Mouse (Mus musculus): ENCODE data around the gene Caly.

DNA sequence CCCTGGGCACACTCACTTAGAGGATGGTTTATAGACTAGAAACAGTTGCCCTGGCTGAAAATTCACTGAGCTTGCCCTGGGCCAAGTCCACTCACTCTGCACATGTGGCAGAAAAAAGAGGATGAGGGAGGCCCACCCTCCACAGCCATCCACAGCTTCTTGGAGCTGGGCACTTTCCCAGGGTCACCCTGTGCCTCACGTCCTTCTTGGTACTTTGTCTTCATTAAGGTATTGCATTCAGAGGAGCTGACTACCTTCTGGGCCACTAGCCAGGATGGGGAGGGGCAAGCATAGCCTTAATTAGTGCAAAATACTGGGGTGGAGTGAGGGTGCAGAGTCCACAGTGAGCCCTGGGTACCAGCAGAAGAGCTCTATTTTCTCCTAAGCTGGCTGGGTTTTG is 13.2 kb upstream of the Caly start:
- TF ChIP-seq POLR2A (IDR thresholded peaks at IDR 0.05; ENCODE audit: low read depth, low read length) (no peak), CTCF (IDR thresholded peaks at IDR 0.05; ENCODE audit: extremely low read depth, insufficient read length, insufficient replicate concordance, low read depth, low read length) (no peak)
